Mouse (Mus musculus) yolk sac, embryonic 10.5 days (tissue): ENCODE measurements at regions not wholly inside any gene's neighbourhood (a gene's known extent, or its start where the extent isn't known, plus 50 kb on each side); places are given as distances from the start of the nearest gene placed in this dataset.
"Not testable (repeated sequence)": the region's sequence is repeated elsewhere in the genome, so short reads cannot be mapped to it uniquely, and the experiment has no call there.

Experiments used
- DNase-seq: peaks from one replicate; pipeline ENCODE4 v3.0.0-alpha.2; 2017; ENCODE audit warnings: low spot score

DNA sequence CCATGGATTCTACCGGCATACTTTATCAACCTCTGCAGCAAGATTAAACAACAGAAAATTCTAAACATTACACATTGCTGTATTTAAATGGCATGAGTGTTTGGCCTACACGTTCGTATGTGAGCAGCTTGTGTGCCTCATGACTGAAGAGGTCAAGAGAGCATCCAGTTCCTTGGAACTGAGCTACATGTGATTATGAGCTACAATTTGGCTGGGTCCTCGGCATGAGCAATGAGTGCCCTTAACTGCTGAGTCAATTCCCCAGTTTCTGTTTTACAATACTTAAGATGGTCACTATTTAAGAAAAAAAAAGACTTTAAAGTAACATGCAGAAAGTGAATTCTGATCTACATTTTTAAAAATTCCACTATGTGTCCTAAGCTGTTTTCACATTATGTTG lies 338.4 kb upstream of the Gpc6 start:
- no peak for DNase-seq

GRCm38 (mm10) chr14:116589529-116589928 lies 335.6 kb upstream of the Gpc6 start:
- no peak for DNase-seq

GRCm38 (mm10) chr14:116590111-116590510 lies 335.0 kb upstream of the Gpc6 start:
- no peak for DNase-seq

DNA sequence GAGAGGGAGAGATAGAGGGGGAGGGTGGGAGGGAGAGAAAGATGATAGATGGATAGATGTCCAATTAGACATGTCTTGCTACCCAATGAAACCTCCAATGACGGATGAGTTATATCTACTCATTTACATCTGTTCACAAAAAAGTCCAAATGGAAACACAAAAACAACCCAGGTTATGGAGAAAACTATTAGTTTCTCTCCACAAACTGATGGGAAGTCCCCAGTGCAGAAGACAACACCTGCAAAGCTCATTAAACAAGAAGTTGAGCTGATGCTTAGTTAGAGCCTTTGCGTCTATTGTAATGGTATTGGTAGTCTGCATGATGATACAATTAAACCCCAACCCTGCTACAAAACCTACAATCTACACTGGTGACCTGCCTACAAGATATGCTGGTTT lies 317.0 kb upstream of the Gpc6 start:
- no peak for DNase-seq

- DNase-seq: no peak
These were observed 313.9 kb upstream of the Gpc6 start for GRCm38 (mm10) chr14:116611210-116611609.

DNA sequence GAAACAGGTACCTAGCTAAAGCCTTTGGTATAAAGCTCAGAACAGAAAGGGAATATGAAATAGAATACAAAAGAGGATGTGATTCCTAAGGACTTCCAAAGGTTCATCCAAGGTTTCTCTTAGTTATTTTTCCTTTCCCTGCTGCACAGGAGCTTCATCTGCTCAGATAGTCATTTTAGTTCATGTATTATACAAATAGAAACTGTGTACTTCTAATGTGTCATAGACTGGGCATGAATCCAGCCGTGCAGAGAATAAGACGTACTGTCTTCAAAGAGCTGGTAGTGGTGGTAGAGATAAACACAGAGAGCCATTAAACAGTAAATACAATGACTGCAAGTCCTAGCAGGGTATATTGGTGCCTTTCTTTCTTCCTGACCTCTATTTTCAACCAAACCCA lies 292.9 kb upstream of the Gpc6 start:
- no peak for DNase-seq

DNA sequence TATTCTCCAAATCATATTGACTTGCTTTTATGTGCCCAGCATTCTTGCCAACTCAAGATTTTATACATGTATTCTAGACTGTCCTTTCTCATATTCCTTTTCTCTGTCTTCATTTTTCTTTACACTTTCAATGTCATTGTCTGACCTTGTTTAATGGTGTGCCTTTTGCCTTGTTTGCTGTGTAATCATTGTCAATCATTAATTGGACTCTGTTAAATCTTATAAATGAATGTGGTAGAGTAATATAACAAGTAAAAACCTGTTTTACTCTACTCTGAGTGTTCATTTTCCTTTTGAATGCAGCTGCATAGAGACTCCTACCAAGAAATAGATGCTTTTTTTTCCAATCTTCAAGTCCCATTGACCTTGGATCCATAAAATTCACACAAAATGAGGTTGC lies 283.0 kb upstream of the Gpc6 start:
- DNase-seq: no peak

DNA sequence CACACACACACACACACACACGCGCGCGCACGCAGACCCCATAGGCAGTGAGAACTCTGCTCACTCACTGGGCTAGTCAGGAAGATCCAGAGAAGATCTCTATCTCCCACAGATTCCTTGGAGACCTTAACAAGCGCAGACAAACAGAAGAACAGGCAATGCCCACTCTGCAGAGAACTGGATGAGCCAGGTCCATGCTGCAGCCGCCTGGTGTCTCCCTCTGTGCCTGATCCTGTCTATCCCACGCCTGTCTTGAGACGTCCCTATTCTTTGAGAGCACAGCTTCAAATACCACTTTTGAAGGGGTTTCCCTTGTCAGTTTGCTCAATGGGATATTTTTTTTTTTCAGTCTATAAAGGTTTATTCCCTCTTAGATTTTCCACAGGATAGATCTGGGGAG lies 273.2 kb upstream of the Gpc6 start:
- DNase-seq: no peak

- DNase-seq: peak; percentile 3
These were observed 241.2 kb upstream of the Gpc6 start for GRCm38 (mm10) chr14:116683909-116684308.

- DNase-seq: no peak
These were observed 227.4 kb upstream of the Gpc6 start for GRCm38 (mm10) chr14:116697675-116698074.

- no peak for DNase-seq
These were observed 226.7 kb upstream of the Gpc6 start for GRCm38 (mm10) chr14:116698437-116698836.

DNA sequence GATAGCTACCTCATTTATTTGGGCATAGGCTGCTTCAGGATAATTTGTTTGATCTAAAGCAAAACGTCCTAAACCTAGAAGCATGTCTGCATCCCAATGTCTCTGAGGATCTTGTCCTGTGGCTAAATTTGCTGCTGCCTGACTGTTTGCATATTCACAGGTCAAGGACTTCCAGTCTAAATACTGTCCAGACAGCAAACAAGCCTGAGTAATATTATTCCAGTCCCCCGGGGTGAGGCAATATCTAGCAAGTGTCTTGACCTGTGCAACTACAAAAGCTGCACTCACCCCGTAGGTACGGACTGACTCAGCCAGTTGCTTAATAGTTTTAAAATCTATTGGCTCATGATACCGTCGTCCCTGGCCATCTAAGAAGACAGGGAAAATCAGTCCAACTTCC lies 190.5 kb upstream of the Gpc6 start:
- not testable (repeated sequence) for DNase-seq

DNA sequence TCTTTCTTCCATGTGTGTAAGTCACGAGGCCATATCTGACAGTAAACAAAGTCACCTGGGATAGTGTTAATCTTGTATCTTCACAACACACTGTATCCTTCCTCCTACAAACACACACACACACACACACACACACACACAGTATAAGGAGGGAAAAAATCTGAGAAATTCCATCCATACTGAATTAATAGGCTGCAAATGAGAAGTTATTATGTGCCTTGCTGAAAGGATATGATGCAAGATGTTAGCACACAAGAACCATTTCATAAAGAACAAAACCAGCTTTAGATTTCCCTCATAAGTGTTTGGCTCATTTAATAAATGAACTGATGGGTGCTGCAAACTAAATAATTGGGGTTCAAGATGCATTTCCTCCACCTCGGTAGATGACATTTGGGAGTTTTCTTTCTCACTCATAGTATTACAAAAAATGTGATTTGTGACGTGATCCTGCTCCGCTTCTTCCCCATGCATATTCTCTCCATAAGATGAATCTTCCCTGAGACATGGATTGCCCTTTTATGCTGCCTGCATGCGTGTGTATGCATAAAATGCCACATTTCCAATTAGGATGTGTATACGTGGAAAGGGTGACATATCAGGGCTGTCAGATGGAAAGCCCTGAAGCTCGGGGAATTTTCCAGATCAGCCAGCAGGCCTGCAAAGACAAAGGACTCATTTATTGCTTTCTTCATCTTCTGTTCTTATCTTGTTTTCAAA lies 170.5 kb upstream of the Gpc6 start:
- no peak for DNase-seq

DNA sequence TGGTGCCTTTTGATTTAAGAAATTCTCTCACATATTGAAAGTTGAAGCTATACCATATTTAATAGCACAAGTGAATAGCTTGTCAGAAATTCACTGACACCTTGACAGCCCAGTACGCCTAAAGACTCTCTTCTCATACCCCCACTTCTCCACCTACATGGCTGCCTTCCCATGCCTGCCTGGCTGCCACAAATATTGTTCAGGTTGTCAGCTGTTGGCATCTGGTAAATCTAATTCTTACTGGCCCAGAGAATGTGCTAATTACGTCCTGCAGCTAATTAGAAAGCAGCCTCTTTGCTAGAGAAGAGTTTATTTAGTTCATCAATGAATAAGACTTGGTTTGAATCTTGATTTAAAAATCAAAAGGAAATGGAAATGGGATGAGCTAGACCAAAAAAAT lies 163.7 kb upstream of the Gpc6 start:
- no peak for DNase-seq

DNA sequence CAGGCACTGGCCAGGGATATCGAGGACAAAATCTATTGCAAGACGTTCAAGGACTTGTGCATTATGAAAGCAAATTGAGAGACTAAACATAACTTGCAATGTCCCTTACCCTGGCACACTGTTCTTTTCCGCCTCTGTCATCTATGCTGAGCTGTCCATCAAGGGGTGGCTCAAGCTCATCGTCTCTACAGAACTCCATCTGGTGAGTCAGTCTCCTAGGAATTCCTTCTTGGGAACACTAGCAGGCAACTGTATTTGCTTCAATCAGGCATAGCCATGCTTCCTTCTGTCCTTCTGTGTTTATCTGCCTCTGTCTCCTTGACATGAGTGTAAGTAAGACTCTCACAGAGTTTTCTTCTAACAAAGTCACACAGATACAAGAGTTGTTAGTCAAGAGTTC lies 154.0 kb upstream of the Gpc6 start:
- no peak for DNase-seq

- no peak for DNase-seq
These were observed 153.4 kb upstream of the Gpc6 start for GRCm38 (mm10) chr14:116771671-116772070.

DNA sequence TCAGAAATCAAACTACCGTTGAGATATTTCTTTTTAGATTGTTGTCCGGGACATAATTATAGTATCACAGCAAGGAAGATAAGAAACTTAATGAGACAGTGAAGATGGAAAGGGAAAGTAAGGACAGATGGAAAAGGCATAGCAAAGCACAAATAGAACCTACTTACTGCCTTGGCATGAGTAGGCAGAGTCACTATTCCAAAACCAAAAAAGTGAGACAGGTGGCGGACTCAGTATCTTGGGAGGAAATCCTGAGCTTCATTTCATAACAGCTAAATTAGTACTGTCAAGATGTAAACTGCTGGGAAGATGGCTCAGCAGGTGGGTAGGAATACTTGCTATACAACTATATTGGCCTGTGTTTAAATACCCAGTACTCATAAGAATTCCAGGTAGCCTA lies 145.5 kb upstream of the Gpc6 start:
- DNase-seq: no peak

GRCm38 (mm10) chr14:116783840-116784239 lies 141.3 kb upstream of the Gpc6 start:
- DNase-seq: no peak

- no peak for DNase-seq
These were observed 118.6 kb upstream of the Gpc6 start for GRCm38 (mm10) chr14:116806504-116806903.

DNA sequence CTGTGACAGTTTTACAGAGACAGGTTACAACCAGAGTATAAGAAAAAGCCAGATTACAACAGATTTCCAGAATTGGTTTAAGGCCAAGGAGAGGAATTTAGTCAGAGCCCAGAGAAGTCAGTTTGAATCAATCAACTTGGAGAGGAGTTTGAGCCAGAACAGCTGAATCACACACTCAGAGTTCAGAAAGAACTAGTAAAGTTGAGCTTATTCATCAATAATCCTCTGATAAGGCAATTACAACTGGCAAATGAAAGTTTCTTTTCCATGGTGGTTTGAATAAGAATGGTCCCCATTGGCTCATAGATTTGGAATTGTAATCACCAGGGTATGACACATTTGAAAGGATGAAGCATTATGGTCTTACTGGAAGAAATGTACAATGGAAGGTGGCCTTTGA lies 116.5 kb upstream of the Gpc6 start:
- no peak for DNase-seq

DNA sequence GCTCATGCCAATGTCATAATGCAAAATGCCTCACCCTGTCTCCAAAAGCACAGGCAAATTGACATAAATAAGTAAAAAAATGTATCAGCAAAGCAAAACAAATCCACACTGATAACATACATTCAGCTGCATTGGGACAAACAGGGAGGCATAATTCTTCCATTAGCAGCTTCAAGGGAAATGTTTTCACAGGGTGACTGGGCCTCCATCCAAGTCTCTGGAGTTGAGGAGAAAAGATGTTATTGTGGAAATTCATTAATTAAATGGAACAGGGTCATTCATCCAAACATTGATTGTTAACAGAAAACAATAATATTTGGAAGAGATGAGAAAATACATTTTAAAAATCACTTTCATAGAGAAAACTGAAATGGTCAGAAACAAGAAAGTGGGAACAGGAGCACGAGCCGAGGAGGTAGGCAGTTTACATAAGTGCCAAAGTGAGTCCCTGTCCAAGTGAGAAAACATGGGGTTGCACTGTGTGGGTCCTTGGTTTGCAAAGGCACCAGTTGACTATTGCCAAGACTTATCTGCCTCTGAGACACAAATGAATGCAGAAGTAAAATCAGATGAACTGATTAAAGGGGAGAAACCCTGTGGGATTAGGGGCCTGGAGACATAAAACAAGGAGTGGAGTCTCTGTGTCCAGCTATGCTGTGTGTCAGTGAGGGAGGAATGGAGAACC lies 114.3 kb upstream of the Gpc6 start:
- DNase-seq: no peak

- DNase-seq: no peak
These were observed 87.9 kb upstream of the Gpc6 start for GRCm38 (mm10) chr14:116837235-116837634.

GRCm38 (mm10) chr14:116869437-116869836 lies 55.7 kb upstream of the Gpc6 start:
- no peak for DNase-seq

DNA sequence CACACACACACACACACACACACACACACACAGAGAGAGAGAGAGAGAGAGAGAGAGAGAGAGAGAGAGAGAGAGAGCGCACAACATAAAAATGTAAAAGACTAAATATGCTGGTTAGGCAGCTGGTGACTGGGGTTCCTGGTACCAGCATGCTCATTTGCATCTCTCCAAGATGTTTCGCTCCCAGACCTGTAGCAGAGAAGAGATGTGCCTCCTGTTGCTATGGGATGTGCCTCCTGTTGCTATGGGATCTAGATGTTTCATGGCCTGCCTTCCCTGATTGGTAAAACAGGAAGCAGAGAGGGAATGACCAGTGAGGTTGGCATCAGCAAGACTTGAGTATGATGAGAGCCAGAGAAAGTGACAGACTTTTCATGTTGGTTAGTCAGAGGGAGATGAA lies 55.1 kb upstream of the Gpc6 start:
- no peak for DNase-seq
